Mouse (Mus musculus): ENCODE data around the gene Dmrtb1. TPM values are rescaled to one million over a fixed set of nuclear protein-coding genes. Genes with fewer than 3 reads are reported as not detected.

Dmrtb1 gene
- under 1 TPM in 1 of 2 experiments, not detected in 1; 0.45 TPM for polyA plus RNA-seq (2017; shearing (Covaris generic))

GRCm38 (mm10) chr4:107684130-107684529 lies at the start of gene Dmrtb1:
Dmrtb1 (minus strand) TSS chr4:107684230.

Other genes starting within 250 kb of the Dmrtb1 start
- gene Glis1, start 249.6 kb downstream of the Dmrtb1 start, polyA plus RNA-seq (2017; shearing (Covaris generic)), result 1 to 10 TPM in 1 of 2 experiments, not detected in 1; 1.5 TPM
- 1 to 10 TPM; 5.4 to 8.7 TPM for gene Lrp8, start 118.0 kb upstream of the Dmrtb1 start, polyA plus RNA-seq (2017; shearing (Covaris generic))
- 100 to 1,000 TPM; 119 to 131 TPM for gene Magoh, start 195.5 kb upstream of the Dmrtb1 start, polyA plus RNA-seq (2017; shearing (Covaris generic))
- gene 0610037L13Rik, start 205.6 kb upstream of the Dmrtb1 start, polyA plus RNA-seq (2017; shearing (Covaris generic)), result 10 to 100 TPM; 54.9 to 81.3 TPM
- 10 to 100 TPM; 20.2 to 24.5 TPM for gene Cpt2, start 239.4 kb upstream of the Dmrtb1 start, polyA plus RNA-seq (2017; shearing (Covaris generic))